Mouse (Mus musculus) heart, embryonic 11.5 days (tissue): ENCODE results near the gene Cep70. TPM values are rescaled to one million over a fixed set of nuclear protein-coding genes. Genes with fewer than 3 reads are reported as not detected.

ENCODE experiments used
- ATAC-seq: fragments of 200-750 bp; cut with Nextera tagmentation; replicated peaks from 2 replicates; pipeline ENCODE4 v1.8.0; 2017; ENCODE audit warnings: moderate library complexity; ENCODE audit not compliant: insufficient number of reproducible peaks, low FRiP score, low TSS enrichment
- H3K27ac ChIP-seq: fragments of 300-500 bp; sonication (generic); 2 replicates; pipeline ENCODE4 v1.5.1; 2014; ENCODE audit warnings: mild to moderate bottlenecking, low read depth, low read length
- H3K27me3 ChIP-seq: fragments of 300-500 bp; sonication (generic); 2 replicates; pipeline ENCODE4 v1.6.1; 2014; ENCODE audit warnings: mild to moderate bottlenecking, low read length, mixed read lengths; ENCODE audit not compliant: control insufficient read depth, insufficient read depth
- H3K36me3 ChIP-seq: fragments of 300-500 bp; sonication (generic); 2 replicates; pipeline ENCODE4 v1.6.1; 2014; ENCODE audit warnings: mild to moderate bottlenecking, low read length, moderate library complexity, mixed read lengths; ENCODE audit not compliant: control insufficient read depth, insufficient read depth
- H3K4me1 ChIP-seq: fragments of 300-500 bp; sonication (generic); 2 replicates; pipeline ENCODE4 v1.6.1; 2014; ENCODE audit warnings: low read length; ENCODE audit not compliant: control insufficient read depth, insufficient read depth
- H3K4me2 ChIP-seq: fragments of 300-500 bp; sonication (generic); 2 replicates; pipeline ENCODE4 v1.6.1; 2014; ENCODE audit warnings: mild to moderate bottlenecking, moderate library complexity
- H3K4me3 ChIP-seq: fragments of 300-500 bp; sonication (generic); 2 replicates; pipeline ENCODE4 v1.5.1; 2014; ENCODE audit warnings: low read depth, low read length
- H3K9ac ChIP-seq: fragments of 300-500 bp; sonication (generic); 2 replicates; pipeline ENCODE4 v1.6.1; 2014; ENCODE audit warnings: mild to moderate bottlenecking, low read depth, low read length, moderate library complexity
- H3K9me3 ChIP-seq: fragments of 300-500 bp; sonication (generic); replicated peaks from 2 replicates; pipeline ENCODE4 v1.6.1; 2016; ENCODE audit warnings: low read length; ENCODE audit not compliant: control insufficient read depth
- WGBS: fragments of 180-500 bp; shearing (Covaris S2); extraction: QIAGEN DNeasy Blood & Tissue Kit; methylation state at CpG from one replicate; pipeline ENCODE4 v1.1.7; 2014; ENCODE audit not compliant: insufficient replicate concordance; 5-methylcytosine and 5-hydroxymethylcytosine counted together
- polyA plus RNA-seq: library from polyadenylated mRNA; unstranded; fragments of >200 nt; fragmentation: Nextera tagmentation; extraction: Ambion mirVana; gene quantifications from 2 replicates; pipeline ENCODE4 v1.2.1, GENCODE M21; 2014

Cep70 gene
- polyA plus RNA-seq, result 26.1 and 27.5 TPM in 2 replicates

DNA sequence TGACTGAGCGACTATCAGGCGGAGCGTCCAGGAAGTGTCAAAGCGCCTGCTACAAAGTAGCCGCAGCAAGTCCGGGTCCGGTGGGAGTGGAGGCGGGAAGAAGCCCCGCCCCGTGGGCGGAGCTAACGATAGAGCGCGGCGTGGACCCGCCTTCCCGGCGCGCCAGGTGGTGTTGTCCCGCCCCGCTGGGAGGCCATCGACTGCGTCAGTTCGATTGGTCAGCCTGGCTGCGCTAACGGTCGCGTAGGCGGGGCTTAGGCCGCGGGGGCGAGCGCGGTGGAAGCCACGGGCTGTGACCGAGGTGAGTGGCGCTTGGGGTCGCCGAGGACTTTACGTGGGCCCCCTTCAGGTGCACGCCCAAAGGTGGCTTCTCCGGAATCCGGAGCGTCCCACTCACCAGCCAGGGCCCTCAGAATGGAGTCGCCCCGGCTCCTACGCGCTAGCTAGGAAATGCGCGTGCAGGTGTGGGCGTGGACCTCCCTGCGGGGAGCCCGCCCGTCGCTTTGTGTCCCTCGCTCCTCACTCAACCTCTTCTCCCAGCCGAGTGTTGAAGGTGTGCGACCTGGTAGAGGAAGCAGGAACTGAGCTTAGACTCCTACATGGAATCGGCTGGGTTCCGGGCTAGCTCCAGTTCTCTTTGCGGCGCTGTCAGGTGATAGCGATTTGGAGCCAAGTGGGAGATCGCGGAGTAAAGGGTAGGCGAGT lies at the start of gene Cep70:
TSS of gene Cep70 (plus strand) at position 178 of the 705 bp plus-strand sequence.
- under 1% methylated on average over 66 of the region's 66 CpGs for WGBS
- H3K4me1 ChIP-seq, result 0 out of 2 replicates have a peak, but pooled peaks cover 3% of the 10 kb centered on the region
- H3K9ac ChIP-seq, result peak within 1 kb of the TSS; percentile 82
- peak within 1 kb of the TSS; percentile 74 for H3K4me2 ChIP-seq
- peak; percentile 97 for ATAC-seq
- no peaks in the 10 kb centered on the region for H3K9me3 ChIP-seq
- no peaks in the 10 kb centered on the region for H3K27me3 ChIP-seq
- peak within 1 kb of the TSS; percentile 64 for H3K4me3 ChIP-seq
- H3K36me3 ChIP-seq, result no peaks in the 10 kb centered on the region
- H3K27ac ChIP-seq, result peak within 1 kb of the TSS; percentile 74

DNA sequence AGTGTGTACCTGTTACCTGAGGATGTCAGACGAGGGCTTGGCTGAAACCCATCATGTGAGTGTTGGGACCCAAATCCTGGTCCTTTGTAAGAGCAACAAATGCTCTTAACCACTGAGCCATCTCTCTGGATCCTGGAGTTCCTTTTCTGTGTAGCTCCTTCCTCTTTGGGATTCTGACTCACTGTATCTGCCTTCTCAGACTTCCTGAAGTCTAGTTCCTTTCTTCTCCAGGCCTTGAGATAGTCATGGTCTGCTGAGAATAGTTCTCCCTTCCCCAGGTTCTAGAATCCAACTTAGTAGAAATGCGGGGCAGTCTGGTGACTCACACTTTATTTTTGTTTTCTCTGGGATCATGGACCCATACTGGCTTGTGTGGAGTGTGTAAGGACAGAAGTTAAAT lies 30.5 kb upstream of the Cep70 start:
- 62% methylated on average over 2 of the region's 2 CpGs for WGBS
- no peaks in the 10 kb centered on the region for H3K9me3 ChIP-seq

DNA sequence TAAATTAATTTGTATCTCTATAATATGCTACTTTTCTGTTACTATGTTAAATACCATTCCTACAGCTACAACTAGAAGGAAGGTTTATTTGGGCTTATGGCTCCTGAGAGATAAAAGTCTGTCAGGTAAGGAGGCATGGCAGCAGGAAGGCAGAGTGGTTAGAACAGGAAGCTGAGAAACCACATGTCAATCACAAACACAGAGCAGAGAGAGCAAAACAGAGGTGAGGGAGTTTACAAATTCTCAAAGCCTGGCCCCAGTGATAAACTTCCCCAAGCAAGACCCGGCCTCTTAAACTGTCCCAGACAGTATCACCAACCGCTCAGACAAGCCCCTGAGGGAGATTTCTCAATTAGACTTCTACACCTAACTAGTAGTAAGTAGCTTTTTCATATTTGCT lies 27.0 kb upstream of the Cep70 start:
- H3K36me3 ChIP-seq, result no peaks in the 10 kb centered on the region
- 60% methylated on average over 2 of the region's 2 CpGs for WGBS
- ATAC-seq, result no peak

More for the DNA sequence above, 30.5 kb upstream of the Cep70 start:
- H3K4me3 ChIP-seq, result no peak overlapping the region
- H3K4me2 ChIP-seq, result no peak overlapping the region
- H3K36me3 ChIP-seq, result no peaks in the 10 kb centered on the region
- no peaks in the 10 kb centered on the region for H3K4me1 ChIP-seq
- ATAC-seq, result no peak
- H3K27ac ChIP-seq, result no peak overlapping the region
- no peak overlapping the region for H3K9ac ChIP-seq
- H3K27me3 ChIP-seq, result no peaks in the 10 kb centered on the region

DNA sequence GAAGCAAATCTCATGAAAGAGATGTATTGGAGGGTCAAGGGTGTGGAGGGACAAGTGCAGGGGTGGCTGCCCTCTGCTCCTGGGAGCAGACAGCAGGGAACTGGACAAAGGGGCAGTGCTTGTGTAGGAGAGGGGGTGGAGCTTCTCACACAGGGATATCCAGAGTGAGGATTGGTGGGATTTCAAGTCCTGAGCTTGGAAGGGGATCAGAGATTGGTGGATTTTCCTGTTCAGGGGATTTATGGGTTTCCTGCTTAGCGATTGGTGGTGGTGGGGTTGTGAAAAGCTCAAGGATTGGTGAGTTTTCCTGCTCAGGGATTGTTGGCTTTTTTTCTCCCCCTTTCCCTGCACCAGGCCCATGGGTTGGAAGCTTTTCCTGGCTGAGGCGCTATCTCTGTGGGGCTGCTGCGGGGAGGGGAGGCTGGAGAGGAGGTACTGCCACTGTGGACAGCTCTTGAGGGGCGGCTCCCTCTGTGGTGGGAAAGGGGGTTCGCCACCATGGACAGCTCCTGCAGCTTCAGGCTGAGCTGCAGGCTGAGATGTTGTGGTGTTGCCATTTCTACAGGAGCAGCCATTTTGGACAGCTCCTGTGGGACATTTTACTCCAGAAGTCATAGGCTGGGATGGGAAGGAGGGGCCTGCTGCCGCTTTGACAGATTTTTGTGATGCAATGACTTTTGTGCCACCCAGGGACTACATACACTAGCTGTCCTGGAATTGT lies 25.0 kb upstream of the Cep70 start:
- no peak overlapping the region for H3K4me2 ChIP-seq
- H3K36me3 ChIP-seq, result no peaks in the 10 kb centered on the region
- WGBS, result 10% methylated on average over 6 of the region's 6 CpGs
- no peaks in the 10 kb centered on the region for H3K9me3 ChIP-seq
- no peaks in the 10 kb centered on the region for H3K27me3 ChIP-seq
- H3K4me1 ChIP-seq, result no peaks in the 10 kb centered on the region
- no peak overlapping the region for H3K27ac ChIP-seq
- ATAC-seq, result 0 out of 2 replicates have a peak, but pooled peaks have one; percentile 46
- no peak overlapping the region for H3K9ac ChIP-seq
- no peak overlapping the region for H3K4me3 ChIP-seq

More for the DNA sequence above, 27.0 kb upstream of the Cep70 start:
- H3K9me3 ChIP-seq, result no peaks in the 10 kb centered on the region
- H3K27me3 ChIP-seq, result no peaks in the 10 kb centered on the region
- H3K27ac ChIP-seq, result no peak overlapping the region
- no peaks in the 10 kb centered on the region for H3K4me1 ChIP-seq
- H3K4me3 ChIP-seq, result no peak overlapping the region
- H3K9ac ChIP-seq, result no peak overlapping the region
- H3K4me2 ChIP-seq, result no peak overlapping the region

DNA sequence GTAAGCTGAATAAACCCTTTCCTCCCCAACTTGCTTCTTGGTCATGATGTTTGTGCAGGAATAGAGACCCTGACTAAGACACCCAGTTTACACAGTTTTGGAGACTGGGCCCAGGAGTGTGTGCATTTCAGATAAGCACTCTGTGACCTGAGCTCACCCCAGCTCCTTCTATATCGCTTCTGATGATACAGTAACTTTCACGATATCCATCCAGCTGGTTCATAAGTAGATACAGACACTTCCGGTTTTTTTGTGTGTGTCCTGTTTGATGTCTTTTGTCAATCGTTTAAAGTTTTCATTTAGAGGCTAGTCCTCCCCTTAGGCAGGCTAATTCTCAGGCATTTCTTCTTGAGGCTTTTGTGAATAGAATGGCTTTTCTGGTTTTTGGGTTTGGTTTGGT lies 21.5 kb upstream of the Cep70 start:
- Histone ChIP-seq H3K27ac (no peak overlapping the region), H3K4me3 (no peak overlapping the region), H3K4me2 (no peak overlapping the region), H3K9me3 (no peaks in the 10 kb centered on the region), H3K4me1 (no peaks in the 10 kb centered on the region), H3K27me3 (no peaks in the 10 kb centered on the region), H3K36me3 (no peaks in the 10 kb centered on the region), H3K9ac (no peak overlapping the region)
- 70% methylated on average over 4 of the region's 4 CpGs for WGBS
- ATAC-seq, result no peak

DNA sequence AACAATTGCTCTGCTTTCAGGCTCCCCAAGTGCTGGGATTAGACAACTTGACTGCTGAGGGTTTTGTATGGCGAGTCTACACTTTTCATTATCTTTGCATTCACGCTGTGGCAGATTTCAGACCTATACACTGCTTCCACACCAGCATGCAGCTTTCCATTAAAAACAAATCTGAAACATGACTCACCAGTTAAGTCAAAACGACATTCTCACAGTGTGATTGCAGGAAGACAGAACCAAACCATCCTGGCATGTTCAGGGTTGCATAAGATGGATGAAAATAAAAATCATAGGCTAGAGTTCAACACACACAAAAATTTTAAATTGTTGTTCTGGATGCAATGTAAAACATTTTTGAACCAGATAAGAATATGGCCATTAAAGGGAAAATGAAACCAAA lies 18.6 kb upstream of the Cep70 start:
- H3K4me2 ChIP-seq, result no peak overlapping the region
- no peak overlapping the region for H3K4me3 ChIP-seq
- no peaks in the 10 kb centered on the region for H3K27me3 ChIP-seq
- H3K36me3 ChIP-seq, result no peaks in the 10 kb centered on the region
- ATAC-seq, result no peak
- no peak overlapping the region for H3K27ac ChIP-seq
- no peaks in the 10 kb centered on the region for H3K4me1 ChIP-seq
- WGBS, result 49% methylated on average over 3 of the region's 3 CpGs
- no peaks in the 10 kb centered on the region for H3K9me3 ChIP-seq
- H3K9ac ChIP-seq, result no peak overlapping the region

DNA sequence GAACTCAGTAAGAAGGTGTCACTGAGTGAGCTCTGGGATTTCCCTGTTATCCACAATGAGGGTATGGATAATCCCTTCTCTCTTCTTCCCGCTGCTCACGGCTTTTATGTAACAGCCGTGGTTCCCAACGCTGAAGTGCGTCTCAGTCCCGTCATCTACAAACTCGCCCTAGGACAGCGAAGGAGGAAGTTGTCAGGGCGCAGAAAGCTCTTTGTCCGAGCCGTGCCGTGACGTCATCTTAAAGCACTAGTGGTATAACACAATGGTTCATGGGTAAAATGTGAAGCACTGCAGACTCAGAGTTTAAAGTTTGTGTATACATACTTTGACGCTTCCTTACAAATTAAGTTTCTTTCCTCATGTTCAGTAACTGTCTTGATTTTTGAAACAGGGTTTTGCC lies 13.7 kb upstream of the Cep70 start:
- 84% methylated on average over 14 of the region's 14 CpGs for WGBS
- H3K9me3 ChIP-seq, result no peaks in the 10 kb centered on the region
- H3K4me2 ChIP-seq, result no peak overlapping the region
- H3K36me3 ChIP-seq, result no peaks in the 10 kb centered on the region
- no peak overlapping the region for H3K4me3 ChIP-seq
- no peak overlapping the region for H3K27ac ChIP-seq
- ATAC-seq, result no peak
- H3K4me1 ChIP-seq, result no peaks in the 10 kb centered on the region
- no peak overlapping the region for H3K9ac ChIP-seq
- no peaks in the 10 kb centered on the region for H3K27me3 ChIP-seq

DNA sequence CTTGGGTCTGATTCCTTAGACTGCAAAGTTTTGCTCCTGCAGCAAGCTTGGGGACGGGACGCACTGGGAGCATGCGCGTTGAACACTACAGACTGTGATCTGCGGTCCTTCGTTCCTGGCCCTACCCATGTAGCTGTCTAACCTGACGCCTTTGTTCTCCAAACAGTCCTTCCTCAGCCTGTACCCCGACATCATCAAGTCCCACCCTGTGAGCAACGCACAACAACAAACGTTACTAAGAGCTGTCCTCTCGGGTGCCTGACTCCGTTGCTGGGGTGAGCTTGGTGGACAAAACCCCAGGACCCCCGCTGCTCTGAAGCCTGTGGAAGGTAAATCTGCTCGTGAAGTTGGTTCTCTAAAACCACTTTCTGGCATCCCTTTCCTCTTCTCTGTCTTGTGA lies 6.0 kb upstream of the Cep70 start, which contains the start of gene Faiml:
TSS of gene Faiml (minus strand) at position 101 of the 400 bp plus-strand sequence.
- no peak within 1 kb of the TSS for H3K4me2 ChIP-seq
- no peak within 1 kb of the TSS for H3K4me3 ChIP-seq
- 87% methylated on average over 14 of the region's 14 CpGs for WGBS
- no peaks in the 10 kb centered on the region for H3K27me3 ChIP-seq
- no peaks in the 10 kb centered on the region for H3K9me3 ChIP-seq
- H3K27ac ChIP-seq, result no peak within 1 kb of the TSS
- H3K4me1 ChIP-seq, result no peaks in the 10 kb centered on the region
- H3K36me3 ChIP-seq, result no peaks in the 10 kb centered on the region
- H3K9ac ChIP-seq, result no peak within 1 kb of the TSS
- ATAC-seq, result no peak
